8 mouse cellular contexts compared by ENCODE assay signal in the genomic region with DNA sequence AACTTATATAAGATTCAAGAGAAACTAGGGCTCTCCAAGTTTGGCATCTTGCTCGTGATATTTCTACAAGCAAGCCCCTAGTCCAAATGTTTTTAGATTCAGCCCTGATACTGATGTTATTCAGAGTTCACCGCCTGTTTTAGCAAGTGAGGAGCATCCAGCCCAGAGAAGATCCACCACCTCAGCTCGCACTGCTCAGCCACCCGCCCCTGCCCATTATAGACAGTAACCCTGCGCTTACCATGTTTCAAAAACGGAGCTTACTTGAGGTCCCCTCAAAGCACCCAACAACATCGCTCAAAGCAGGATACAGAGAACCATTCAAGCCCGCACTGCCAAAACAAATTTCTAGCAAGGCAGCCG. TPM values are rescaled to one million over a fixed set of nuclear protein-coding genes. Genes with fewer than 3 reads are reported as not detected.
DNase-seq lines count a peak whose midpoint lies in the region; ATAC-seq and TF ChIP-seq lines count a peak whose summit lies in the region.

No protein-coding gene starts in this region.

- peak overlapping the region; percentile 6 for H3K27ac ChIP-seq in liver, adult 2 months (replicated peaks; ENCODE audit: insufficient read depth, low read depth, low read length)
- peak overlapping the region; percentile 92 for H3K27ac ChIP-seq in embryonic facial prominence, embryonic 12.5 days
- peak overlapping the region; percentile 98 for H3K27ac ChIP-seq in intestine, embryonic 15.5 days
- H3K27ac ChIP-seq in neural tube, embryonic 13.5 days (replicated peaks): peak overlapping the region; percentile 88; the same call in 1 of the 2 replicates

- no peak for DNase-seq in liver, adult 2 months (ENCODE audit: extremely low read depth, low read depth, low spot score)
- DNase-seq in liver: no peak
- no peak for DNase-seq in adrenal gland, postnatal 4 days (ENCODE audit: low spot score in 2 of 2)
- no peak for DNase-seq in B cell, adult 2 months
- no peak for DNase-seq in cerebellum, adult 11 months

- H3K4me2 ChIP-seq in embryonic facial prominence, embryonic 12.5 days (replicated peaks): peak overlapping the region; percentile 62
- peak overlapping the region; percentile 66 for H3K4me2 ChIP-seq in intestine, embryonic 15.5 days (replicated peaks)
- H3K4me2 ChIP-seq in neural tube, embryonic 13.5 days: peak overlapping the region; percentile 67

- peaks cover 2% of the 10 kb centered on the region; the same call in 1 of the 2 replicates for H3K4me1 ChIP-seq in liver, adult 2 months (ENCODE audit: control insufficient read depth, insufficient read depth, low read length)
- peaks cover 3% of the 10 kb centered on the region; the same call in 1 of the 2 replicates for H3K4me1 ChIP-seq in embryonic facial prominence, embryonic 12.5 days
- peaks cover 7% of the 10 kb centered on the region; the same call in 1 of the 2 replicates for H3K4me1 ChIP-seq in intestine, embryonic 15.5 days (replicated peaks)
- H3K4me1 ChIP-seq in neural tube, embryonic 13.5 days (replicated peaks): peaks cover 19% of the 10 kb centered on the region

- no peak for ATAC-seq in embryonic facial prominence, embryonic 12.5 days (ENCODE audit: insufficient number of reproducible peaks, insufficient read depth, low FRiP score, low TSS enrichment)
- no peak for ATAC-seq in intestine, embryonic 15.5 days
- ATAC-seq in neural tube, embryonic 13.5 days (ENCODE audit: low read depth): peak; percentile 72

- no peak for TF ChIP-seq POLR2A in liver, adult 2 months (IDR thresholded peaks at IDR 0.05; ENCODE audit: extremely low read depth, insufficient read depth, low read length)

- no peaks in the 10 kb centered on the region for H3K9me3 ChIP-seq in embryonic facial prominence, embryonic 12.5 days
- H3K9me3 ChIP-seq in intestine, embryonic 15.5 days: no peaks in the 10 kb centered on the region
- H3K9me3 ChIP-seq in neural tube, embryonic 13.5 days: no peaks in the 10 kb centered on the region

- H3K36me3 ChIP-seq in liver, adult 2 months (ENCODE audit: control insufficient read depth, insufficient read depth, low read length): no peaks in the 10 kb centered on the region
- no peaks in the 10 kb centered on the region for H3K36me3 ChIP-seq in embryonic facial prominence, embryonic 12.5 days
- H3K36me3 ChIP-seq in intestine, embryonic 15.5 days: no peaks in the 10 kb centered on the region
- no peaks in the 10 kb centered on the region for H3K36me3 ChIP-seq in neural tube, embryonic 13.5 days

- H3K79me2 ChIP-seq in liver, adult 2 months (ENCODE audit: control insufficient read depth, insufficient read depth, low read length): peaks cover 6% of the 10 kb centered on the region; the same call in 1 of the 2 replicates

- TF ChIP-seq CTCF in liver, adult 2 months (IDR thresholded peaks at IDR 0.05; ENCODE audit: low read depth, low read length): no peak

- WGBS in liver, adult 2 months: 2% methylated on average over 9 of the region's 9 CpGs
- 3% methylated on average over 9 of the region's 9 CpGs for WGBS in embryonic facial prominence, embryonic 12.5 days
- 3% methylated on average over 9 of the region's 9 CpGs for WGBS in intestine, embryonic 15.5 days
- WGBS in neural tube, embryonic 13.5 days: 3% methylated on average over 9 of the region's 9 CpGs

- no peaks in the 10 kb centered on the region for H3K27me3 ChIP-seq in liver, adult 2 months (ENCODE audit: control insufficient read depth, insufficient read depth, low read length)
- H3K27me3 ChIP-seq in embryonic facial prominence, embryonic 12.5 days: no peaks in the 10 kb centered on the region
- no peaks in the 10 kb centered on the region for H3K27me3 ChIP-seq in intestine, embryonic 15.5 days (replicated peaks)
- no peaks in the 10 kb centered on the region for H3K27me3 ChIP-seq in neural tube, embryonic 13.5 days

- peak overlapping the region; percentile 73 for H3K4me3 ChIP-seq in liver, adult 2 months (ENCODE audit: insufficient read depth, low read depth, low read length)
- H3K4me3 ChIP-seq in embryonic facial prominence, embryonic 12.5 days: peak overlapping the region; percentile 61
- H3K4me3 ChIP-seq in intestine, embryonic 15.5 days (replicated peaks): peak overlapping the region; percentile 61
- peak overlapping the region; percentile 54 for H3K4me3 ChIP-seq in neural tube, embryonic 13.5 days

- H3K9ac ChIP-seq in liver, adult 2 months (ENCODE audit: low read depth, low read length): peak overlapping the region; percentile 50
- peak overlapping the region; percentile 60 for H3K9ac ChIP-seq in embryonic facial prominence, embryonic 12.5 days
- H3K9ac ChIP-seq in intestine, embryonic 15.5 days: peak overlapping the region; percentile 69
- peak overlapping the region; percentile 71 for H3K9ac ChIP-seq in neural tube, embryonic 13.5 days

RNA-seq across cellular contexts. Expression of a gene that starts 0.6 kb away (rescaled TPM):
- total RNA-seq in liver, adult 2 months (2014; rRNA removed): 6.6 and 7.7 TPM in 2 replicates
- polyA plus RNA-seq in liver, adult 2 months (2012; rRNA removed): 0.86 and 0.97 TPM in 2 replicates
- 24.4 and 25.7 TPM in 2 replicates for polyA plus RNA-seq in embryonic facial prominence, embryonic 12.5 days (2016; fragmentation: Nextera tagmentation; extraction: Ambion mirVana)
- 16.8 and 17.3 TPM in 2 replicates for polyA plus RNA-seq in intestine, embryonic 15.5 days (2015; fragmentation: Nextera tagmentation; extraction: Ambion mirVana)
- 24.8 and 27.8 TPM in 2 replicates for polyA plus RNA-seq in neural tube, embryonic 13.5 days (2015; fragmentation: Nextera tagmentation; extraction: Ambion mirVana)
- 10 to 100 TPM; 16.8 to 22.2 TPM for total RNA-seq in adrenal gland, postnatal 4 days (2021)

Comparison
In these comparisons a context has a peak if more than half of its experiments do, and no peak if none do; other contexts are left out.
1. H3K27ac ChIP-seq: peak in every context shown above with its lines; median percentile 98 in intestine, embryonic 15.5 days; 92 in embryonic facial prominence, embryonic 12.5 days; 88 in neural tube, embryonic 13.5 days; 6 in liver, adult 2 months.